Mouse (Mus musculus): Measurements from ENCODE around the gene B3gnt9. TPM values are rescaled to one million over a fixed set of nuclear protein-coding genes. Genes with fewer than 3 reads are reported as not detected.
"Not testable (repeated sequence)": the region's sequence is repeated elsewhere in the genome, so short reads cannot be mapped to it uniquely, and the experiment has no call there.

Gene B3gnt9
- polyA plus RNA-seq, 1 experiment from 2014 or later, result 5.6 TPM

DNA sequence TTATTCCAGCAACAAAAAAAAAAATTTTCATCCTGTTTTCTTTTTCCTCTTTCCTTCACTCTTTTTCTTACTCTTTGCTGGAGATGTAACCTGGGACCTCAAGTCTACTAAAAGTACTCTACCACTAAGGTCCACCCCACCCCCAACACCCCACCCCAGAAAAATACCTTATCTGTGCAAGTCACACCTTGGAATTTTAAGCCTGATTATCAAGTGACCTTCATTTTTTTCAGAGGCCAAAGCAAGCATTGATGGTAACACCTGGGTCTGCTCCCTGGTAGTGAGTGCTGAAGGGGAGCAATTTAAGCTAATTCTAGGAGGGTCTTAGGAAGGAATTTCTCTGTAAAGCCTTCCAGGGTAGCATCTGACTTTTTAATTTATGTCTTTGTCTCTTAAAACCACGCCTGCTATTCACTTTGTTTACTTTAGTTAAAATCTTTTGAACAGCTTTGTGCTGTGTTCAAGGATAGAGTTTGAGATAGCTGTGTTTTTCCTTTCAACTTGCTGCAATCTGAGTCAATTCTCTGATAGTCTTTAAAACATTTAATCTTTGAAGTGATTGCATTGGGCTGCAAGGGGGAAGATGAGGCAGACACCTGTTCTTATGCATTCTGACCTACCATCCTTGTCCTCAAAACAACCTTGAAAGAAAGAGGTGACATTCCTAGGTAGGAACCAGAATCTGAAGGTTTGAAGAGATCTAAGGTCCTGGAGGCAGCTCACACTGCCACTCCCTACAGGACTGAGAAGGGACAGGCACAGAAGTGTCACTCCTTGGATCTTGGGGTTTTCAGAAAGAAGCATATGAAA is 21.6 kb downstream of the B3gnt9 start:
- Histone ChIP-seq H3K4me2 (no peak overlapping the region), H3K27me3 (ENCODE audit: control insufficient read depth, insufficient read depth, low read length) (no peaks in the 10 kb centered on the region), H3K9ac (ENCODE audit: low read length) (no peak overlapping the region), H3K9me3 (ENCODE audit: control insufficient read depth, low read length) (no peaks in the 10 kb centered on the region), H3K36me3 (ENCODE audit: control insufficient read depth, insufficient read depth, low read length) (no peaks in the 10 kb centered on the region), H3K4me3 (ENCODE audit: low read depth, low read length) (no peak overlapping the region), H3K27ac (ENCODE audit: low read depth, low read length) (no peak overlapping the region), H3K4me1 (ENCODE audit: control insufficient read depth, insufficient read depth, low read length) (no peaks in the 10 kb centered on the region)
- WGBS, result 74% methylated on average over 1 of the region's 1 CpGs
- ATAC-seq (ENCODE audit: low FRiP score) (no peak), DNase-seq (ENCODE audit: low spot score, missing footprints) (peak; percentile 19)

DNA sequence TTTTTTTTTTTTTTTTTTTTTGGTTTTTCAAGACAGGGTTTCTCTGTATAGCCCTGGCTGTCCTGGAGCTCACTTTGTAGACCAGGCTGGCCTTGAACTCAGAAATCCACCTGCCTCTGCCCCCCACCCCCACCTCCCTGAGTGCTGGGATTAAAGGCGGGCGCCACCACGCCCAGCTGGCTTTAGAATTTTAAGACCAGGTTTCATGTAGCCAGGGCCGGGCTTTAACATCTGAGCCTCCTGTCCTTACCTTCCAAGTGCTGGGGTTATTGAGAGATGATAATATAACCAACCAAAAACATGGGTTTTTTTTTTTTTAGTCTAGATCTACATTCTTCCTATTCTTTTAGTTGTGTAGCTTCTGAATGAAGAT is 22.6 kb downstream of the B3gnt9 start:
- DNase-seq (ENCODE audit: low spot score, missing footprints); H3K4me3 ChIP-seq (ENCODE audit: low read depth, low read length); H3K9me3 ChIP-seq (ENCODE audit: control insufficient read depth, low read length); H3K36me3 ChIP-seq (ENCODE audit: control insufficient read depth, insufficient read depth, low read length); H3K27me3 ChIP-seq (ENCODE audit: control insufficient read depth, insufficient read depth, low read length); H3K4me2 ChIP-seq; H3K27ac ChIP-seq (ENCODE audit: low read depth, low read length); H3K9ac ChIP-seq (ENCODE audit: low read length); ATAC-seq (ENCODE audit: low FRiP score); H3K4me1 ChIP-seq (ENCODE audit: control insufficient read depth, insufficient read depth, low read length): not testable (repeated sequence)
- WGBS, result 93% methylated on average over 4 of the region's 4 CpGs

DNA sequence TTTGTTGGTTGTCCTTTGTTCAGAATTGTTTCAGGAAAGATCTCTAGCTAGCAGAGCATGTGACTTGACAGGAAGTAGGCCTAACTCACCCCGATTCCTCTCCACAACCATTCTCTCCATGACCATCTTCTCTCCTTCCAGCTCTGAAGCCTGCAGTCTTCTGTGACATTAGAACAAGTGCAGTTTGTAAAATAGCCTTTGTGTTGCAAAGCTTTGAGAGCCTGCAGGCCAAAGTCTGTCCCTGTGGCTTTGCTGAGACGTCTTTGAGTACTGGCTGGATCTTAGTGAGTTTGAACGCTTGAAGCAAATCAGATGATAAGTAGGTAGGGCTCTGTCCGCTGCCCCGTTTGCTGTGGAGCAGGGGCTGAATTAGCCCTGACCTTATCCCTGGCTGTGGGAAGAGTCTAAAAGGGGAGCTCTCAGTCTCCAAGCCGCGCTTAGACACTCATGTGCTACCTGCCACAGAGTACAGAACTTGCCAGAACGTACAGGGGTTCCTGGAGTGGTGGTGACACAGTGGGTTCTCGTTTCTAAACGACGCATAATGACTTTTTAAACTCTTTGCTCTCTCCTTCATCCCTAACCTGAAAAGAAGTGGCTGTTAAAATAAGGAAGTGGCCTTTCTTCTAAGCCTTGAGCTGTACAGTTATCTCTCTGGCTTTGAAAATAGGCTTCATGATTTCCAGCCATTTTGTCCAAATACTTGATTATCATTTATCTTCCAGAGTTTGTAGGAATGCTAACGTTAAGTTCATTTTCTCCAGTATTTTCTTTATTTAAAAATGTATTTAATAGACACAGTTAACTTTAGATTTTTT is 23.2 kb downstream of the B3gnt9 start:
- 88% methylated on average over 12 of the region's 12 CpGs for WGBS
- Histone ChIP-seq H3K9ac (ENCODE audit: low read length) (no peak overlapping the region), H3K27me3 (ENCODE audit: control insufficient read depth, insufficient read depth, low read length) (no peaks in the 10 kb centered on the region), H3K4me3 (ENCODE audit: low read depth, low read length) (no peak overlapping the region), H3K36me3 (ENCODE audit: control insufficient read depth, insufficient read depth, low read length) (no peaks in the 10 kb centered on the region), H3K9me3 (ENCODE audit: control insufficient read depth, low read length) (no peaks in the 10 kb centered on the region), H3K4me1 (ENCODE audit: control insufficient read depth, insufficient read depth, low read length) (no peaks in the 10 kb centered on the region), H3K27ac (ENCODE audit: low read depth, low read length) (no peak overlapping the region), H3K4me2 (no peak overlapping the region)
- ATAC-seq (ENCODE audit: low FRiP score) (no peak), DNase-seq (ENCODE audit: low spot score, missing footprints) (peak; percentile 60)

DNA sequence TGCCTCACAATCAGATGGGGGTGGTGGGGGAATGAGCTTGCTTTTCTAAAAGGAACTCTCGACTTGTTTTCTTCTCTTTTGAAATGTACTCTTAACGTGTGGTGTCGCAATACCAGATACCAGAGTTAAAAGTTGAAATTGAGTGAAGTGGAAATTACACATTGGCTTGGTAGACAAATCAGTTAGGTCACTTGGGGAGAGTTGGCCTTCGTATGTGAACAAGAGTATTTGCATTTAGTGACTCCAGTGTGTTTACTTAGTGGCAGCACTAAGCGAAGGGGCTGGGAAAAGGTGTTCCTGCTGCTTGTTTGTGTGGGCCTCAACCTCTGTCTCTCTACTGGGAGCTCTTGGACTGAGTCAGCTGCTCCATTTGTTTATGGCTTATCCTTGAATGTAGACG is 29.0 kb downstream of the B3gnt9 start:
- peak overlapping the region; percentile 86 for H3K4me2 ChIP-seq
- H3K9me3 ChIP-seq (ENCODE audit: control insufficient read depth, low read length), result no peaks in the 10 kb centered on the region
- H3K4me3 ChIP-seq (ENCODE audit: low read depth, low read length), result peak overlapping the region; percentile 92
- peak overlapping the region; percentile 88 for H3K9ac ChIP-seq (ENCODE audit: low read length)
- no peaks in the 10 kb centered on the region for H3K36me3 ChIP-seq (ENCODE audit: control insufficient read depth, insufficient read depth, low read length)
- ATAC-seq (ENCODE audit: low FRiP score) (no peak), DNase-seq (ENCODE audit: low spot score, missing footprints) (no peak)
- WGBS, result 34% methylated on average over 6 of the region's 6 CpGs
- no peaks in the 10 kb centered on the region for H3K27me3 ChIP-seq (ENCODE audit: control insufficient read depth, insufficient read depth, low read length)
- peaks cover 11% of the 10 kb centered on the region for H3K4me1 ChIP-seq (ENCODE audit: control insufficient read depth, insufficient read depth, low read length)
- H3K27ac ChIP-seq (ENCODE audit: low read depth, low read length), result no peak overlapping the region

DNA sequence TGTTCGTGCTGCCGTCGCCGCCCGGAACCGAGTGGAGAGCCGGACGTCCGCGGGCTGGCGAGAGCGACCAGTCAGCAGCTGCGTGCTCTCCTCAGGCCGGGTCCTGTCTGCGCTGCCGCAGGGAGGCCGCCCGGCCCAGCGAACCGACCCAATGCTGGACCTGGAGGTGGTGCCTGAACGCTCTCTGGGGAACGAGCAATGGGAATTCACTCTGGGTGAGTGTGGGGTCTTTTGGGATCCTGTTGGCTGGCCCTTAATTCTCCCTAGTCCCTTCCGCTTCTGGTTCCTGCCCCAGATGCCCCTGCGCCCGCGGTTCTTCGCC is 29.7 kb downstream of the B3gnt9 start:
- Histone ChIP-seq H3K27me3 (ENCODE audit: control insufficient read depth, insufficient read depth, low read length) (no peaks in the 10 kb centered on the region), H3K36me3 (ENCODE audit: control insufficient read depth, insufficient read depth, low read length) (no peaks in the 10 kb centered on the region), H3K4me3 (ENCODE audit: low read depth, low read length) (peak overlapping the region; percentile 92), H3K9me3 (ENCODE audit: control insufficient read depth, low read length) (no peaks in the 10 kb centered on the region), H3K9ac (ENCODE audit: low read length) (peak overlapping the region; percentile 88), H3K4me2 (peak overlapping the region; percentile 86), H3K4me1 (ENCODE audit: control insufficient read depth, insufficient read depth, low read length) (peaks cover 11% of the 10 kb centered on the region), H3K27ac (ENCODE audit: low read depth, low read length) (no peak overlapping the region; the same call in none of the 2 replicates)
- ATAC-seq (ENCODE audit: low FRiP score), result no peak
- DNase-seq (ENCODE audit: low spot score, missing footprints), result no peak
- under 1% methylated on average over 27 of the region's 27 CpGs for WGBS

DNA sequence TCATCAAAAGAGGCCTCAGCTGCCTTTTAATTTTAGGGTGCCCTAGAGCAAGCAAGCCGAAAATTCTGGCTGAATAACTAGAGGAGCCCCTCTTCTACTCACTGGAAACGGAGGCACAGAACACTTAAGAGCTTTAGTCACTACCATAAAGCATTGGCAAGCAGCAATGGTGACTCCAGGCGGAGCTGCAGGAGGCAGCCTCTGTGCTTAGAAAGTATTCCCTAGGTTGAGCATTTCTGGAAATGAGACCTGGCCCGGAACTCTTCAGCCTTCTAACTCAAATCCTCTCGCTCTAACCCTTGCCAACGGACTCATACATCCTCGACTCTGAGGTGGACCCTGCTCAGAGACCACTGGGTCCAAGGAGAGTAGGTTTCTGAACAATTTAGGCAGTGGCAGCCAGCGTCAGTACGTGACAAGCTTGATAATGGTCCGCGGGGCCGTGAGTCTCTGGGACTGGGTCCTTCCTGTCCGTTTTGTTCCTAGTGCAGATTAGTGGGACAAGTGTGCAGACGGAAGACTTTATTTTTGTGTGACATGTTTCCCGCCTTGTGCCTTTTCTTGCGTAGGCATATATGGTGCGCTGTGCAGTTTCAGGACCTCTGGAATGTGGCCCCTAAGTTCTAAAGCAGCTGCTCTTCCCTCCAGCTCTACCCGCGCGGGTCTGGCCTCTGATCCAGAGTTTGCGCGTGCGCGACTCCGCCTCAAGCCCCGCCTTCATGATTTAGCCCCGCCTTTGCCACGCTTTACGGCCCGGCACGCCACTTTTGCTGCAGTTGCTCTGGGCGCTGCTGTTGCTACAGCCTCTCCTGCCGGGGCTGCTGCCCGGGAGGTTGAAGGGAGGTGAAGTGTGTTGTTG is 30.3 kb downstream of the B3gnt9 start, which contains the start of gene D230025D16Rik:
D230025D16Rik (plus strand) TSS at position 733 of the 859 bp plus-strand sequence.
- Histone ChIP-seq H3K4me2 (peak within 1 kb of the TSS; percentile 86), H3K27me3 (ENCODE audit: control insufficient read depth, insufficient read depth, low read length) (no peaks in the 10 kb centered on the region), H3K4me1 (ENCODE audit: control insufficient read depth, insufficient read depth, low read length) (peaks cover 11% of the 10 kb centered on the region), H3K27ac (ENCODE audit: low read depth, low read length) (peak within 1 kb of the TSS; percentile 45), H3K9ac (ENCODE audit: low read length) (peak within 1 kb of the TSS; percentile 88), H3K4me3 (ENCODE audit: low read depth, low read length) (peak within 1 kb of the TSS; percentile 92), H3K36me3 (ENCODE audit: control insufficient read depth, insufficient read depth, low read length) (no peaks in the 10 kb centered on the region), H3K9me3 (ENCODE audit: control insufficient read depth, low read length) (no peaks in the 10 kb centered on the region)
- DNase-seq (ENCODE audit: low spot score, missing footprints) (peak; percentile 100), ATAC-seq (ENCODE audit: low FRiP score) (peak; percentile 95)
- 4% methylated on average over 34 of the region's 34 CpGs for WGBS

DNA sequence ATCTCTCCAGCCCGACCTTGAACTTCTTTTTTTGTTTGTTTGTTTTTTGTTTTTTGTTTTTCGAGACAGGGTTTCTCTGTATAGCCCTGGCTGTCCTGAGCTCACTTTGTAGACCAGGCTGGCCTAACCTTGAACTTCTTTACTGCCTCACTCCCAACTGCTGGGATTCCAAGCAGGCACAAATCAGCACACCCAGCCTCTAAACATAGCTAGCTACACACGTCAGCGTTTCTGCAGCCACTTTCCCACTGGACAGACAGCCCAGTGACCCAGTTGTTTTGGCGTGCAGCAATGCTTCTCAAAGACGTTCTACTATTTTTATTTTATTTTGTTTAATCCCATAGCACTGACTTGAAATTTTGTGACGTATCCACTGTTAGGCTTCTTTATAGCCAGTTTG is 31.1 kb downstream of the B3gnt9 start:
- Histone ChIP-seq H3K4me1 (ENCODE audit: control insufficient read depth, insufficient read depth, low read length) (peaks cover 11% of the 10 kb centered on the region), H3K4me3 (ENCODE audit: low read depth, low read length) (no peak overlapping the region), H3K27me3 (ENCODE audit: control insufficient read depth, insufficient read depth, low read length) (no peaks in the 10 kb centered on the region), H3K9me3 (ENCODE audit: control insufficient read depth, low read length) (no peaks in the 10 kb centered on the region), H3K27ac (ENCODE audit: low read depth, low read length) (no peak overlapping the region), H3K36me3 (ENCODE audit: control insufficient read depth, insufficient read depth, low read length) (no peaks in the 10 kb centered on the region), H3K9ac (ENCODE audit: low read length) (no peak overlapping the region), H3K4me2 (peak overlapping the region; percentile 57; the same call in 1 of the 2 replicates)
- ATAC-seq (ENCODE audit: low FRiP score), result no peak
- DNase-seq (ENCODE audit: low spot score, missing footprints), result peak; percentile 79
- 83% methylated on average over 7 of the region's 7 CpGs for WGBS

DNA sequence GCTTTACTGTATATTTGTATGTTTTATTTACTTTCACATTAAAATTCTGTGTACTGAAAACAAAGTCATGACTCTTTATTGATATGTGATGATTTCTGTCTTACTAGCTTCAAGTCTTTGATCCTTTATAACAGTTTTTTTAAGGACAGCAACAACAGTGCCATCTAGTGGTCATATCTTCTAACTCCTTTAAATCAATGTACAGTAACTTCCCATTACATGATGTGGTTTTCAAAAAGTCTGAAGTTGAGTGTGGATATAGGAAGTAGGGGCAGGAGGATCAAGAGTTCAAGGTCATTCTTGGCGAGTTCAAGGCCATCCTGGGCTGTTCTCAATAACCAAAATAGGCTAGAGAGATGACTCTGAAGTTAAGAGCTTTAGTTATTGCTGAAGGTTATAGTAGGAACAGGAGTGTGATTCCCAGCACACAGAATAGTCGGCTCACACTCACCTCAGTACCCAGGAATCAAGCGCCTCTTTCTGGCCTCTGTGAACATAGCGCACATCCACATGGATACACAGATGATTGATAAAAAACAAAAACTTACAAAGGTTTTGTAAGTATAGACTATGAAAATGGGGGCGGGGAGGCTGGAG is 36.9 kb downstream of the B3gnt9 start:
- WGBS, result 85% methylated on average over 5 of the region's 5 CpGs

More for the DNA sequence above, 36.9 kb downstream of the B3gnt9 start:
- Histone ChIP-seq H3K4me1 (ENCODE audit: control insufficient read depth, insufficient read depth, low read length) (no peaks in the 10 kb centered on the region), H3K36me3 (ENCODE audit: control insufficient read depth, insufficient read depth, low read length) (0 out of 2 replicates have a peak, but pooled peaks cover 2% of the 10 kb centered on the region), H3K9ac (ENCODE audit: low read length) (no peak overlapping the region), H3K4me2 (no peak overlapping the region), H3K4me3 (ENCODE audit: low read depth, low read length) (no peak overlapping the region), H3K9me3 (ENCODE audit: control insufficient read depth, low read length) (no peaks in the 10 kb centered on the region), H3K27ac (ENCODE audit: low read depth, low read length) (no peak overlapping the region), H3K27me3 (ENCODE audit: control insufficient read depth, insufficient read depth, low read length) (no peaks in the 10 kb centered on the region)
- ATAC-seq (ENCODE audit: low FRiP score) (peak; percentile 35; the same call in 1 of the 2 replicates), DNase-seq (ENCODE audit: low spot score, missing footprints) (peak; percentile 89)
